In the genomic region with DNA sequence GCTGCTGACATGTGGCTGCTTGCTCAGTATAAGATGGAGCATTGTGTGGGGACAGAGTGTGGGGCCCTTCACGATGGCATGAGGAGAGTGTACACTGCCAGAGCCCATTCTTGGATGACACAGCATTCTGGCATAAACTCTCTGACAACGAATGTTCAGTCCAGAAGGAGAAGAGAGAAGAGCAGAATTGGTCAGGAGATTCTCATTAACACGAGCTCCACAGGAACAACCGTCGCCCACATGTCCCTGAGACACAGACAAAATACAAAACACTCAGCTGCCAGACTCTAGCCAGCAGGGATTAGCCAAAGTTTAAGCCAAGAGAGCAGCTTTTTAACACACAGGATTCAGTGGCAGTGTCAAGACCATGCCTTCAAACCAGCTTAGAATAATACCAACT, we compare ENCODE assay signal across 15 mouse cellular contexts. TPM values are rescaled to one million over a fixed set of nuclear protein-coding genes. Genes with fewer than 3 reads are reported as not detected.
"Had no signal": no experiment of that assay in that cellular context is flagged by ENCODE, and none has a peak within 500 bp of the region (broad histone marks: within the 10 kb centered on the region; RNA-seq: fewer than 3 reads in every experiment).

No protein-coding gene starts in this region.

- DNase-seq: kidney, postnatal 10 days; kidney, postnatal 36 days; liver, embryonic 13.5 days; lung, adult 2 months; lung, postnatal 14 days; lung, postnatal 4 days; midbrain, embryonic 14.5 days; right cerebral cortex, postnatal 4 days; thymus, adult 2 months; thymus, postnatal 14 days; thymus, postnatal 4 days had no signal

RNA-seq across cellular contexts. Expression of a gene that starts 3.0 kb away (rescaled TPM):
- polyA plus RNA-seq: limb, embryonic 11.5 days; liver, adult 2 months; liver, embryonic 13.5 days; liver, embryonic 16.5 days; lung, adult 2 months; stomach, postnatal 0 days; thymus, adult 2 months had no signal
